Mouse (Mus musculus) retina, adult 2 months (tissue): ENCODE data around the gene Ndufs8.
A peak's percentile ranks its signal among the peaks of the same experiment; 100 is the strongest.
"Not testable (repeated sequence)": the region's sequence is repeated elsewhere in the genome, so short reads cannot be mapped to it uniquely, and the experiment has no call there.

ENCODE experiments used
- DNase-seq: peaks from one replicate; pipeline ENCODE4 v3.0.0-alpha.2; 2012; ENCODE audit warnings: low read depth, low spot score

Gene Ndufs8

GRCm38 (mm10) chr19:3912337-3913204 lies at the start of gene Ndufs8:
Gene Ndufs8 (minus strand): TSS chr19:3912774.
- peak; percentile 96 for DNase-seq

GRCm38 (mm10) chr19:3961805-3962204 lies 49.2 kb upstream of the Ndufs8 start:
- not testable (repeated sequence) for DNase-seq

GRCm38 (mm10) chr19:3960211-3960610 lies 47.6 kb upstream of the Ndufs8 start:
- no peak for DNase-seq

GRCm38 (mm10) chr19:3959030-3959429 lies 46.5 kb upstream of the Ndufs8 start:
- no peak for DNase-seq

GRCm38 (mm10) chr19:3958470-3958869 lies 45.9 kb upstream of the Ndufs8 start, which contains the start of gene Aldh3b3:
Gene Aldh3b3 (plus strand): TSS chr19:3958645.
- DNase-seq = no peak

- DNase-seq = not testable (repeated sequence)
These were observed 44.9 kb upstream of the Ndufs8 start for GRCm38 (mm10) chr19:3957296-3958036.

- DNase-seq = no peak
These were observed 43.2 kb upstream of the Ndufs8 start for GRCm38 (mm10) chr19:3955804-3956203.

GRCm38 (mm10) chr19:3955033-3955432 lies 42.5 kb upstream of the Ndufs8 start:
- DNase-seq = no peak

GRCm38 (mm10) chr19:3952099-3952498 lies 39.5 kb upstream of the Ndufs8 start:
- DNase-seq = no peak

- no peak for DNase-seq
These were observed 38.9 kb upstream of the Ndufs8 start for GRCm38 (mm10) chr19:3951461-3951860.

GRCm38 (mm10) chr19:3950331-3950730 lies 37.8 kb upstream of the Ndufs8 start:
- DNase-seq = no peak

- no peak for DNase-seq
These were observed 36.0 kb upstream of the Ndufs8 start for GRCm38 (mm10) chr19:3948546-3948945.

GRCm38 (mm10) chr19:3947813-3948212 lies 35.2 kb upstream of the Ndufs8 start:
- DNase-seq = no peak

- DNase-seq = peak; percentile 44
These were observed 34.1 kb upstream of the Ndufs8 start for GRCm38 (mm10) chr19:3946715-3947114.

GRCm38 (mm10) chr19:3945872-3946564 lies 33.4 kb upstream of the Ndufs8 start:
- DNase-seq = no peak

- no peak for DNase-seq
These were observed 30.6 kb upstream of the Ndufs8 start for GRCm38 (mm10) chr19:3942986-3943735.

GRCm38 (mm10) chr19:3942315-3942714 lies 29.7 kb upstream of the Ndufs8 start:
- no peak for DNase-seq

- DNase-seq = no peak
These were observed 23.6 kb upstream of the Ndufs8 start for GRCm38 (mm10) chr19:3935896-3936850.

GRCm38 (mm10) chr19:3935032-3935895 lies 22.7 kb upstream of the Ndufs8 start, which contains the start of gene Unc93b1:
Gene Unc93b1 (plus strand): TSS chr19:3935186.
- DNase-seq = no peak
